Comparison of ENCODE assay signal across 20 mouse cellular contexts in genomic region chr9:110057200-110057599, GRCm38 (mm10).
A peak's percentile ranks its signal among the peaks of the same experiment; 100 is the strongest.
DNase-seq lines count a peak whose midpoint lies in the region; ATAC-seq and TF ChIP-seq lines count a peak whose summit lies in the region.
"Had no signal": no experiment of that assay in that cellular context is flagged by ENCODE, and none has a peak within 500 bp of the region (broad histone marks: within the 10 kb centered on the region; RNA-seq: fewer than 3 reads in every experiment).

No protein-coding gene starts in this region.

- no peak overlapping the region for H3K4me3 ChIP-seq in heart, postnatal 0 days (ENCODE audit: low read depth, low read length)
- H3K4me3 ChIP-seq in kidney, embryonic 16.5 days (ENCODE audit: low read length) = no peak overlapping the region
- H3K4me3 ChIP-seq in lung, embryonic 16.5 days (ENCODE audit: low read length) = no peak overlapping the region
- H3K4me3 ChIP-seq in lung, adult 2 months (replicated peaks; ENCODE audit: extremely low read depth, low read depth, low read length) = no peak overlapping the region
- no peak overlapping the region for H3K4me3 ChIP-seq in neural tube, embryonic 15.5 days (replicated peaks)
- H3K4me3 ChIP-seq: embryonic facial prominence, embryonic 13.5 days; hindbrain, embryonic 15.5 days; limb, embryonic 12.5 days; liver, embryonic 12.5 days had no signal

- H3K9ac ChIP-seq in heart, postnatal 0 days (replicated peaks; ENCODE audit: low read depth, low read length) = no peak overlapping the region
- no peak overlapping the region for H3K9ac ChIP-seq in kidney, embryonic 16.5 days (replicated peaks; ENCODE audit: low read length)
- no peak overlapping the region for H3K9ac ChIP-seq in lung, embryonic 16.5 days (ENCODE audit: low read length)
- H3K9ac ChIP-seq in neural tube, embryonic 15.5 days (replicated peaks) = no peak overlapping the region
- H3K9ac ChIP-seq: embryonic facial prominence, embryonic 13.5 days; hindbrain, embryonic 15.5 days; limb, embryonic 12.5 days; liver, embryonic 12.5 days had no signal

- DNase-seq in heart, postnatal 0 days (ENCODE audit: low spot score) = no peak
- DNase-seq in heart, postnatal 25 days (ENCODE audit: low spot score) = no peak
- no peak for DNase-seq in kidney, adult 11 months
- DNase-seq in lung, adult 2 months = no peak
- DNase-seq: adrenal gland, postnatal 14 days; cerebellum, postnatal 14 days; gastrocnemius, postnatal 14 days; lung, postnatal 10 days; right cerebral cortex, postnatal 14 days; spleen, adult 18-20 months; thymus, postnatal 4 days had no signal

- TF ChIP-seq EP300 in heart, postnatal 0 days (IDR thresholded peaks at IDR 0.05; ENCODE audit: low read depth) = no peak

- intact Hi-C loops in heart, postnatal 25 days (cut with DNase I) = no loop called here

- no peak overlapping the region for H3K4me2 ChIP-seq in heart, postnatal 0 days (ENCODE audit: low read depth, low read length)
- H3K4me2 ChIP-seq in kidney, embryonic 16.5 days (replicated peaks; ENCODE audit: low read depth, low read length) = no peak overlapping the region
- H3K4me2 ChIP-seq in lung, embryonic 16.5 days (ENCODE audit: low read depth, low read length) = no peak overlapping the region
- H3K4me2 ChIP-seq in neural tube, embryonic 15.5 days = peak overlapping the region; percentile 9; the same call in 1 of the 2 replicates
- H3K4me2 ChIP-seq: embryonic facial prominence, embryonic 13.5 days; hindbrain, embryonic 15.5 days; limb, embryonic 12.5 days; liver, embryonic 12.5 days had no signal

- H3K36me3 ChIP-seq in heart, postnatal 0 days (replicated peaks; ENCODE audit: control insufficient read depth, insufficient read depth, low read length) = no peaks in the 10 kb centered on the region
- no peaks in the 10 kb centered on the region for H3K36me3 ChIP-seq in kidney, embryonic 16.5 days (ENCODE audit: insufficient read depth, low read length)
- H3K36me3 ChIP-seq in lung, embryonic 16.5 days (ENCODE audit: control insufficient read depth, insufficient read depth, low read length) = no peaks in the 10 kb centered on the region
- H3K36me3 ChIP-seq in neural tube, embryonic 15.5 days = no peaks in the 10 kb centered on the region
- H3K36me3 ChIP-seq: hindbrain, embryonic 15.5 days; liver, embryonic 12.5 days had no signal

- TF ChIP-seq CTCF in heart, postnatal 0 days (IDR thresholded peaks at IDR 0.05; ENCODE audit: low read depth) = no peak
- TF ChIP-seq CTCF in lung, adult 2 months (IDR thresholded peaks at IDR 0.05; ENCODE audit: insufficient read depth, low read length) = no peak

- 93% methylated on average over 1 of the region's 1 CpGs for WGBS in heart, postnatal 0 days
- 92% methylated on average over 1 of the region's 1 CpGs for WGBS in kidney, embryonic 16.5 days
- WGBS in lung, embryonic 16.5 days = 87% methylated on average over 1 of the region's 1 CpGs
- 93% methylated on average over 1 of the region's 1 CpGs for WGBS in lung, adult 2 months
- WGBS in neural tube, embryonic 15.5 days = 96% methylated on average over 1 of the region's 1 CpGs

- H3K9me3 ChIP-seq in heart, postnatal 0 days (replicated peaks; ENCODE audit: control insufficient read depth, low read length) = no peaks in the 10 kb centered on the region
- H3K9me3 ChIP-seq in kidney, embryonic 16.5 days (ENCODE audit: low read length) = no peaks in the 10 kb centered on the region
- no peaks in the 10 kb centered on the region for H3K9me3 ChIP-seq in lung, embryonic 16.5 days (ENCODE audit: control insufficient read depth, low read length)
- H3K9me3 ChIP-seq in neural tube, embryonic 15.5 days (replicated peaks) = no peaks in the 10 kb centered on the region
- H3K9me3 ChIP-seq: embryonic facial prominence, embryonic 13.5 days; hindbrain, embryonic 15.5 days; limb, embryonic 12.5 days; liver, embryonic 12.5 days had no signal

- H3K27ac ChIP-seq in heart, postnatal 0 days (ENCODE audit: low read depth) = peak overlapping the region; percentile 25; the same call in 1 of the 2 replicates
- no peak overlapping the region for H3K27ac ChIP-seq in kidney, embryonic 16.5 days (ENCODE audit: low read length)
- no peak overlapping the region for H3K27ac ChIP-seq in lung, embryonic 16.5 days (ENCODE audit: low read length)
- H3K27ac ChIP-seq in neural tube, embryonic 15.5 days (replicated peaks) = no peak overlapping the region
- H3K27ac ChIP-seq: embryonic facial prominence, embryonic 13.5 days; limb, embryonic 12.5 days; liver, embryonic 12.5 days had no signal

- no peak for ATAC-seq in heart, postnatal 0 days (ENCODE audit: insufficient read depth, low read depth)
- ATAC-seq in kidney, embryonic 16.5 days (ENCODE audit: low FRiP score, low TSS enrichment) = peak; percentile 57; the same call in 1 of the 2 replicates
- peak; percentile 87 for ATAC-seq in lung, embryonic 16.5 days (ENCODE audit: low read depth)
- no peak for ATAC-seq in neural tube, embryonic 15.5 days (ENCODE audit: low FRiP score)
- ATAC-seq: forebrain, embryonic 14.5 days; liver, embryonic 12.5 days had no signal

- no peak for TF ChIP-seq POLR2A in lung, adult 2 months (IDR thresholded peaks at IDR 0.05; ENCODE audit: borderline replicate concordance, extremely low read depth, low read depth, low read length)

- H3K4me1 ChIP-seq in heart, postnatal 0 days (ENCODE audit: control insufficient read depth, insufficient read depth) = peaks cover 24% of the 10 kb centered on the region
- H3K4me1 ChIP-seq in kidney, embryonic 16.5 days (ENCODE audit: insufficient read depth, low read length) = peaks cover 9% of the 10 kb centered on the region
- H3K4me1 ChIP-seq in lung, embryonic 16.5 days (replicated peaks; ENCODE audit: control insufficient read depth, insufficient read depth, low read length) = peaks cover 15% of the 10 kb centered on the region
- H3K4me1 ChIP-seq in lung, adult 2 months (ENCODE audit: control insufficient read depth, insufficient read depth, low read length) = no peaks in the 10 kb centered on the region
- peaks cover 54% of the 10 kb centered on the region for H3K4me1 ChIP-seq in neural tube, embryonic 15.5 days
- H3K4me1 ChIP-seq: limb, embryonic 12.5 days; liver, embryonic 12.5 days had no signal

- no peaks in the 10 kb centered on the region for H3K27me3 ChIP-seq in heart, postnatal 0 days (ENCODE audit: control insufficient read depth, insufficient read depth, low read length)
- H3K27me3 ChIP-seq in kidney, embryonic 16.5 days (ENCODE audit: insufficient read depth, low read length) = no peaks in the 10 kb centered on the region
- no peaks in the 10 kb centered on the region for H3K27me3 ChIP-seq in lung, embryonic 16.5 days (ENCODE audit: control insufficient read depth, insufficient read depth, low read depth, low read length)
- H3K27me3 ChIP-seq in neural tube, embryonic 15.5 days (replicated peaks) = no peaks in the 10 kb centered on the region
- H3K27me3 ChIP-seq: CH12.LX; embryonic facial prominence, embryonic 13.5 days; hindbrain, embryonic 15.5 days; limb, embryonic 12.5 days; liver, embryonic 12.5 days had no signal

Comparison
In these comparisons a context has a peak if more than half of its experiments do, and no peak if none do; other contexts are left out.
1. ATAC-seq: peak in kidney, embryonic 16.5 days (single experiment) and lung, embryonic 16.5 days (single experiment); none in heart, postnatal 0 days (single experiment) and neural tube, embryonic 15.5 days (single experiment).